Mouse (Mus musculus) duodenum, adult 2 months (tissue): ENCODE data around the gene Dync1i2. TPM values are rescaled to one million over a fixed set of nuclear protein-coding genes. Genes with fewer than 3 reads are reported as not detected.

Experiments
- polyA plus RNA-seq: library from polyadenylated mRNA; depleted of rRNA; stranded (reverse); fragments of >200 nt; gene quantifications from 2 replicates; pipeline ENCODE4 v1.2.3, GENCODE M21; 2012; ENCODE audit warnings: low replicate concordance; rRNA removed

The Dync1i2 gene
- 3.9 TPM in 2 replicates for polyA plus RNA-seq

DNA sequence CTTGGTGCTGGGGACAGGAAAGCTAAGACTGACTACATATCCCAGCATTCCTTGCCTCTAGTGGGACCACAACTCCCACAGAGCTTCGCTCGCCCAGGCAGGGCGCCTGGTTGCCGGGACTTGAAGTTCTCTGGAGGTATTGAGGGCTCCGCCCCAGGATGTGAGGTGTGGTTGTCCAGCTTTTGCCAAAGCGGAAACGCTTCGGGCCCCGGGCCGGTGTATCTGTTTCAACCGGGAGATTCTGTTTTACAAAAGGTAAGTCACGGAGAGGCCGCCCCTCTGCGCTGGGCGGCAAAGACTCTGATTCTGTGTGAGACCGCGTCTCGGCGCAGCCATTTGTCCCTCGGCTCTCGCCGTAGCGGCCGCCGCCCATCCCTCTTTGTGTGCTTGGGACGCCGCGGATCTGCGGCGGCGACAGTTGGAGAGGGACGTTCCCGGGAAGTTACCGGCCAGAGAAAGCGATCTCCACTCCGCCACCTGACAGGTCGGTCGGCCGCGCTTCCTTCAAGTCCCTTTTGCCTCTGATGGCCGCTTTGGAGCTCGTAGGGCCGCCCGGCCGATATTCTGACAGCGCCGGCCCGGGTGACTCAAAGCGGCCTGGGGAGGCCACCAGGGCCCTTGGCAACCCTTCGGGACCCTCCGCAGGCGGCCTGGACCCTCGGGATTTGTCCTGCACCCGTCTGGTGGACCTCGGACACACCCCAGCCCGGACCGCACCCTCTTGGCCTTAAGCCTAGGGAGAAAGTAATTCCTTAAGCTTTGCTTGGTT is at the start of gene Dync1i2:
Gene Dync1i2 (plus strand): TSS at position 116 of the 769 bp plus-strand sequence.

Other genes with a start within 250 kb of the Dync1i2 start
- gene Dcaf17, start 156.4 kb upstream of the Dync1i2 start, polyA plus RNA-seq = 1.9 and 2.7 TPM in 2 replicates
- 1.4 and 1.9 TPM in 2 replicates for gene Mettl8, start 156.1 kb upstream of the Dync1i2 start, polyA plus RNA-seq
- gene Cybrd1, start 93.8 kb upstream of the Dync1i2 start, polyA plus RNA-seq = 0.59 and 11.2 TPM in 2 replicates
- 9.8 and 12.2 TPM in 2 replicates for gene Slc25a12, start 156.0 kb downstream of the Dync1i2 start, polyA plus RNA-seq
- gene Hat1, start 177.3 kb downstream of the Dync1i2 start, polyA plus RNA-seq = 0.36 and 0.50 TPM in 2 replicates
- 3.4 and 3.6 TPM in 2 replicates for gene Metap1d, start 241.6 kb downstream of the Dync1i2 start, polyA plus RNA-seq